Mouse (Mus musculus) gastrocnemius, postnatal 4 days (tissue): ENCODE data around the gene Pim2. TPM values are rescaled to one million over a fixed set of nuclear protein-coding genes. Genes with fewer than 3 reads are reported as not detected.

ENCODE experiments used
- DNase-seq, 2 experiments: peaks; one replicate each; pipeline ENCODE4 v3.0.0; 2021 to 2022; ENCODE audit warnings: low spot score in 2 of 2, mixed read lengths in 2 of 2
- long read RNA-seq, 2 experiments: library from polyadenylated mRNA; stranded (forward); transcript quantifications; one replicate each; pipeline ENCODE4 v2.0.0; 2021
- total RNA-seq, 2 experiments: library from RNA; stranded (reverse); gene quantifications; 2 replicates each; pipeline ENCODE4 v1.2.3; 2021

The Pim2 gene
- total RNA-seq = 1 to 10 TPM; 1.8 TPM
- long read RNA-seq, experiment 1, partial matches to known transcripts = 0 of 1 reads
- long read RNA-seq, experiment 1, other reads (novel, unspliced or antisense) = 0 of 1 reads
- long read RNA-seq, experiment 2, partial matches to known transcripts = 0 of 1 reads
- long read RNA-seq, experiment 2, other reads (novel, unspliced or antisense) = 0 of 1 reads

- peak in 1 of 2 experiments; percentile 43 for DNase-seq
These were observed at the start of gene Pim2 for GRCm38 (mm10) chrX:7878007-7878419. Gene Pim2 (plus strand): TSS chrX:7878262.

GRCm38 (mm10) chrX:7837146-7837545, 40.9 kb upstream of the Pim2 start:
- DNase-seq = no peak

- DNase-seq = no peak
These were observed 37.3 kb upstream of the Pim2 start for GRCm38 (mm10) chrX:7840842-7841162.

GRCm38 (mm10) chrX:7841163-7842162, 36.6 kb upstream of the Pim2 start, which contains the start of gene Otud5:
Gene Otud5 (plus strand): TSS chrX:7841364.
- DNase-seq = peak; percentile 80 to 90

DNA sequence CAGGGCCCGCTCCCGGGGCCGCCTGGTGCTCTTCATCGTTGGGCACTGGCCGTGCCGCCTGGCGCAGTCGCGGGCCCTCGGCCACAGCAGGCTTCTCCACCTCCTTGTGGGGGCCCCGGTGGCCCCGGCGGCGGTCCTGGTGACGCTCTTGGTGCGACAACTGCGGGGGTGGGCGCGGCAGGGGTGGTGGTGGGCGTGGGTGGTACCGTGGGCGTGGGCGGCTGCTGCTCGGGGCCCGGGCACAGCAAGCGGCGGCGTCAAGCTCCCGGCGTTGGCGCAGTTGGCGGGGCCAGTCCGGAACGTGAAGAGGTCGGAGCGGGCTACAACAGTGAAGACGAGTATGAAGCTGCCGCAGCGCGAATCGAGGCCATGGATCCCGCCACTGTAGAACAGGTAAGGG, 35.7 kb upstream of the Pim2 start:
- DNase-seq = no peak

- no peak for DNase-seq
These were observed 30.2 kb upstream of the Pim2 start for GRCm38 (mm10) chrX:7847845-7848244.

- peak in 1 of 2 experiments; percentile 9 for DNase-seq
These were observed 23.5 kb upstream of the Pim2 start for GRCm38 (mm10) chrX:7854578-7854977.

DNA sequence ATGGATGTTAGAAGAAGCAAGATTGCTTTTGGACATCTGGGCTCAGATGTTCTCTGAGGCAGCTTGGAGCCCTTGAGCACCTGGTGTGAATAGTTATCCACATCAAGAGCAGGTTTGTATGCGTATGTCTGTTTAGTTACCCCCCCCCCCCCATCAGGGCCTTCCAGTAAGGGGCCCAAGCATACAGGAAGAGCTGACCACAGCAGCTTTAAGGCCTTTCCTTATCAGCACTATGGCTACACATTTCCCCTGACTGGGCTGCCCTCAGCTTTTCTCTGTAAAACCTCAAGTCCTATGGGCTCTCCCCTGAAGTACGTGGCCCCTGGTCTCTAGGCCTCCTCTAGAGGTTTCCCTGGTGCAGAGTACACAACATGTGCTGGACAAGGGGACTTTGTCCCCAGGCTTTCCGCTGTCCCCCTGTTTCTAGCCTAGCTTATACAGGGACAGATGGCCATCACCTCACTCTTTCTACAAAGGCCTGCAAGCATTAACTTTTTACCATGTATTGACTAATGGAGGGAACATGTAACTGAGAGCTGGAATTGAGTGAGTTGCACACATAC, 18.8 kb upstream of the Pim2 start:
- no peak for DNase-seq

- DNase-seq = no peak
These were observed 14.9 kb upstream of the Pim2 start for GRCm38 (mm10) chrX:7863181-7863580.

GRCm38 (mm10) chrX:7864551-7864950, 13.5 kb upstream of the Pim2 start:
- no peak for DNase-seq

- no peak for DNase-seq
These were observed 12.7 kb upstream of the Pim2 start for GRCm38 (mm10) chrX:7865343-7865742.

GRCm38 (mm10) chrX:7865786-7866185, 12.3 kb upstream of the Pim2 start:
- no peak for DNase-seq

GRCm38 (mm10) chrX:7867141-7867540, 10.9 kb upstream of the Pim2 start:
- no peak for DNase-seq

DNA sequence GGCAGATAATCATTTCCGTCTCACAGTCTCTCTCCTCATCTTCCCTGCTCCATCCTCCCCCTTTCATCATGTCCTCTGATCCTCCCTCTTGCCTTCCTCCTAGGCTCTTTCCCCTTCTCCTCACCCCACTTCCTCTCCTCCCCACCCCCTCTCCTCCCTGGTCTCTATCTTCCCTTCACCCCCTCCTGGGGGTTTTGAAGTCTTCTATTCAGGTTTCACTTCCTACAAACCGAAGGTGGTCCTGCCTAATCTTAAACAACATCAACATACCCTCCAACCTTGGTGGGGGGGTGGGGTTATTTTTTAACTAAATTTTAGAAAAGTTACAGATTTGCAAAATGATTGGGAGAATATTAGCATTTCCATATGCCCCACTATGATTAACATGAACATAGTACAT, 9.6 kb upstream of the Pim2 start:
- no peak for DNase-seq

DNA sequence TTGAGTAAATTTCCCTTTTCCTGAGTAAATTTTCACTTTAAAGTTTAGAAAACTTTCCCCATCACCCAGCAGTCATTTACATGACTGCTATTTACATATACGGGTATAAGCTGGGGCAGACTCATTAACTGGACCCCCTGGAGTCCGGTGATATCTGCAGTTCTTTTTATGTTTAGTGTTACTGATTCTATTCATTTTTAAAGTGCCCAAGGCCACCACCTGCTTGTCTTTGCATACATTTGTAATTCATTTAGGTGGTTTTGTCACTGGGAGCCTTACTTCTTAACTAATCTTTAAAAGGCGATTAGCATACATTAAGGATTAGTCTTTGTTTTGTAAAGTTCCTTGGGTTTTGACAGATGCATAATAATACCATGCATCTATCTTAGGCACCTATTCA, 8.2 kb upstream of the Pim2 start:
- no peak for DNase-seq

DNA sequence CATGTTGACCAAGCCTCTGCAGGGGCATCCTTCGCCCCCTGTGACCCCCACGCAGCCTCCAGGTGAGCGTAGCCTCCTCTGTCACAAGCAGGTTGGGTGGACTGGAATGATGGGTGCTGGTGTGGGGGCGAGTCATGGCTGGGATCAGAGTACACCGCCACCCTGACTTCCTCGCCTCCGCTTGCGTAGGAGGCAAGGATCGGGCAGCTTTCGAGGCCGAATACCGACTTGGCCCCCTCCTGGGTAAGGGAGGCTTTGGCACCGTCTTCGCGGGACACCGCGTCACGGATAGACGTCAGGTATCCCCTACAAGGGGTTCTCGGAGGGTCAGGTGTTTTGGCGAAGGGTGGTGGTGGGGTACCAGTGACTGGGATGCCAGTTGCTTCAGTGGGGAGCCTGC, 433 bp downstream of the Pim2 start:
- no peak for DNase-seq

- peak in 1 of 2 experiments; percentile 25 for DNase-seq
These were observed 1.8 kb downstream of the Pim2 start for GRCm38 (mm10) chrX:7879819-7880218.

DNA sequence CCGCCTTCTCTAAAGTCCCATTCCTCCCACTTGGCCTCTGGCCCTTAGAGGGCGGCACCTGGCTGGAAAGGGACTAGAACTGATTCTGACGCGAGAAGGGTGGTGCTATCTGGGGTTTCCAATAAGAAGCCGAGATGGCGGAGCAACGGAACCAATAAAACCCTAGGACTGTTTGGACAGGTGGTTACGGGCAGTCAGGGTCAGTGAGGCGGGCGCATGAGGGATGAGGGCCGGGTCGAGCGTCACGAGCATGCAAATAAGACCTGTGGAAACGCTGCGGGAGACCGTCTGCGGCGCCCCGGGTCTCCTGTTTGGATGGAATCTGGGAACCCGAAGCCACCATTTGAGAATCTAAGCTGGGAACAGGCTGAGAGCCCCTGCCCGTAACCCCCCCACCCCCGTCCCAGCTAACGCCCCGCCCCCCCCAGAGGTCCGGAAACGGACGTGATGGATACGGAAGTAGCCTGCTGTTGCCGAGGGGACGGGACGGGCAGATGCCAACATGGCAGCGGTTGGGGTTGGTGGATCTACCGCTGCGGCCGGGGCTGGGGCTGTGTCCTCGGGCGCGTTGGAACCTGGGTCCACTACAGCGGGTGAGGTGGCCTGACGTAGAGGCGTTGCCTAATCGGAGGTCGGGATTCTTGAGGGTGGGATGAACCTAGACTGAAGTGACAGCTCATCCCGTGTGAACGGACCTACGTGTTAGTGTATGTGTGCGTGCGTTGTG, 5.9 kb downstream of the Pim2 start, which contains the start of gene Slc35a2:
Gene Slc35a2, plus strand, starts transcription at position 188 of the 727 bp plus-strand sequence.
- DNase-seq = peak; percentile 49 to 80

GRCm38 (mm10) chrX:7898211-7898610, 20.1 kb downstream of the Pim2 start:
- DNase-seq = no peak

- peak; percentile 56 to 80 for DNase-seq
These were observed 21.1 kb downstream of the Pim2 start, which contains the start of the genes Pqbp1 and Timm17b for GRCm38 (mm10) chrX:7898880-7899874. Gene Pqbp1 (minus strand): TSS chrX:7899269. Gene Timm17b (plus strand): TSS chrX:7899357.
